Mouse (Mus musculus) skeletal muscle tissue, postnatal 0 days (tissue): ENCODE results near the gene Mon2. TPM values are rescaled to one million over a fixed set of nuclear protein-coding genes. Genes with fewer than 3 reads are reported as not detected.

ENCODE experiments used
- microRNA counts: library from miRNA; unstranded; fragments of <30 nt; microRNA quantifications from one replicate; lab custom pipeline; 2015
- microRNA-seq, 2 experiments: library from miRNA; unstranded; fragments of <30 nt; microRNA quantifications; one replicate each; pipeline ENCODE4; 2016
- polyA plus RNA-seq: library from polyadenylated mRNA; unstranded; fragments of >200 nt; fragmentation: Nextera tagmentation; extraction: Ambion mirVana; gene quantifications from 2 replicates; pipeline ENCODE4 v1.2.1, GENCODE M21; 2015

Gene Mon2
- 16.0 and 16.4 TPM in 2 replicates for polyA plus RNA-seq

GRCm38 (mm10) chr10:123076245-123077023 is at the start of gene Mon2:
TSS of gene Mon2 (minus strand) at chr10:123076505.

MicroRNA genes within 50 kb of the gene (microRNA counts, 519-probe panel; counts per million panel counts)
- 7,237 counts per million, percentile 97 among the panel's probes with 10 or more counts for microRNA mmu-let-7i (lab: Ali Mortazavi, UCI)

Small RNAs within 50 kb of the gene (microRNA-seq; reads per million reads assigned to microRNA genes)
- 33,108 to 48,787 reads per million in 2 experiments for gene Mirlet7i

Other genes with a start within 250 kb of the Mon2 start
- 74.1 and 74.2 TPM in 2 replicates for gene Usp15, start 120.5 kb upstream of the Mon2 start, polyA plus RNA-seq
- gene Fam19a2, start 187.5 kb upstream of the Mon2 start, polyA plus RNA-seq = 0.16 and 0.35 TPM in 2 replicates